Mouse (Mus musculus) frontal cortex, adult 2 months (tissue): ENCODE measurements around the gene Ilk. TPM values are rescaled to one million over a fixed set of nuclear protein-coding genes. Genes with fewer than 3 reads are reported as not detected.
"Not testable (repeated sequence)": the region's sequence is repeated elsewhere in the genome, so short reads cannot be mapped to it uniquely, and the experiment has no call there.

ENCODE experiments used
- DNase-seq, 2 experiments: peaks; one replicate each; pipeline ENCODE4 v3.0.0; 2022; ENCODE audit warnings: low spot score in 1 of 2; ENCODE audit errors: extremely low spot score in 1 of 2
- polyA plus RNA-seq: library from polyadenylated mRNA; depleted of rRNA; stranded (reverse); fragments of >200 nt; gene quantifications from 2 replicates; pipeline ENCODE4 v1.2.3, GENCODE M21; 2012; rRNA removed

Ilk gene
- polyA plus RNA-seq = 145 and 158 TPM in 2 replicates

- peak; percentile 87 to 94 for DNase-seq
These were observed at the start of gene Ilk for GRCm38 (mm10) chr7:105736264-105736901. Ilk (plus strand) TSS chr7:105736592.

GRCm38 (mm10) chr7:105690875-105691274, 45.5 kb upstream of the Ilk start:
- DNase-seq = no peak

- peak; percentile 14 to 55 for DNase-seq
These were observed 33.2 kb upstream of the Ilk start for GRCm38 (mm10) chr7:105703184-105703583.

- no peak for DNase-seq
These were observed 32.6 kb upstream of the Ilk start for GRCm38 (mm10) chr7:105703816-105704215.

GRCm38 (mm10) chr7:105708733-105709132, 27.7 kb upstream of the Ilk start:
- DNase-seq = no peak

- no peak for DNase-seq
These were observed 21.0 kb upstream of the Ilk start for GRCm38 (mm10) chr7:105715366-105715765.

GRCm38 (mm10) chr7:105721916-105722315, 14.5 kb upstream of the Ilk start:
- no peak for DNase-seq

- DNase-seq = peak in 1 of 2 experiments; percentile 82
These were observed 10.0 kb upstream of the Ilk start for GRCm38 (mm10) chr7:105726144-105726979.

- DNase-seq = no peak
These were observed 9.4 kb upstream of the Ilk start for GRCm38 (mm10) chr7:105726980-105727325.

- no peak for DNase-seq
These were observed 7.5 kb upstream of the Ilk start for GRCm38 (mm10) chr7:105728701-105729428.

GRCm38 (mm10) chr7:105733836-105734235, 2.6 kb upstream of the Ilk start:
- no peak for DNase-seq

- DNase-seq = no peak
These were observed 1.6 kb upstream of the Ilk start for GRCm38 (mm10) chr7:105734826-105735225.

- not testable (repeated sequence) for DNase-seq
These were observed 928 bp upstream of the Ilk start for GRCm38 (mm10) chr7:105735464-105735863.

- DNase-seq = no peak
These were observed 624 bp downstream of the Ilk start, which contains the start of gene Rrp8 for GRCm38 (mm10) chr7:105736911-105737521. Rrp8 (minus strand) TSS chr7:105737385.

GRCm38 (mm10) chr7:105737648-105738047, 1.3 kb downstream of the Ilk start:
- no peak for DNase-seq

GRCm38 (mm10) chr7:105738286-105738685, 1.9 kb downstream of the Ilk start:
- DNase-seq = no peak

- no peak for DNase-seq
These were observed 2.6 kb downstream of the Ilk start for GRCm38 (mm10) chr7:105738948-105739347.

- DNase-seq = no peak
These were observed 3.9 kb downstream of the Ilk start for GRCm38 (mm10) chr7:105740089-105740795.

GRCm38 (mm10) chr7:105740851-105741250, 4.5 kb downstream of the Ilk start:
- DNase-seq = no peak

- no peak for DNase-seq
These were observed 5.6 kb downstream of the Ilk start for GRCm38 (mm10) chr7:105741978-105742377.
